Mouse (Mus musculus): ENCODE results near the gene Acap1. TPM values are rescaled to one million over a fixed set of nuclear protein-coding genes. Genes with fewer than 3 reads are reported as not detected.

Gene Acap1
- polyA plus RNA-seq, 1 experiment from 2014 or later, result 5.1 TPM

- no peaks in the 10 kb centered on the region for H3K9me3 ChIP-seq (replicated peaks; ENCODE audit: control insufficient read depth, low read length)
- WGBS, result 17% methylated on average over 30 of the region's 30 CpGs
- ATAC-seq (ENCODE audit: insufficient read depth, low FRiP score), result peak; percentile 88
Observed at GRCm38 (mm10) chr11:69858113-69858998, 37.0 kb downstream of the Acap1 start, which contains the start of gene Tnk1. Tnk1 (minus strand) TSS chr11:69858730.

GRCm38 (mm10) chr11:69855347-69855746, 40.0 kb downstream of the Acap1 start:
- Histone ChIP-seq H3K4me3 (replicated peaks; ENCODE audit: low read length) (no peak overlapping the region), H3K9me3 (replicated peaks; ENCODE audit: control insufficient read depth, low read length) (no peaks in the 10 kb centered on the region), H3K9ac (ENCODE audit: low read length) (peak overlapping the region; percentile 14; the same call in 1 of the 2 replicates), H3K36me3 (ENCODE audit: control insufficient read depth, insufficient read depth, low read length) (0 out of 2 replicates have a peak, but pooled peaks cover 9% of the 10 kb centered on the region), H3K27me3 (ENCODE audit: control insufficient read depth, insufficient read depth, low read length) (no peaks in the 10 kb centered on the region), H3K4me2 (ENCODE audit: low read depth, low read length) (no peak overlapping the region), H3K4me1 (ENCODE audit: control insufficient read depth, insufficient read depth, low read length) (no peaks in the 10 kb centered on the region), H3K27ac (ENCODE audit: low read length) (no peak overlapping the region)
- no peak for ATAC-seq (ENCODE audit: insufficient read depth, low FRiP score)
- 29% methylated on average over 16 of the region's 16 CpGs for WGBS

More at GRCm38 (mm10) chr11:69858113-69858998, 37.0 kb downstream of the Acap1 start, which contains the start of gene Tnk1:
- H3K4me1 ChIP-seq (ENCODE audit: control insufficient read depth, insufficient read depth, low read length), result no peaks in the 10 kb centered on the region
- no peaks in the 10 kb centered on the region for H3K27me3 ChIP-seq (ENCODE audit: control insufficient read depth, insufficient read depth, low read length)
- peak within 1 kb of the TSS; percentile 68 for H3K9ac ChIP-seq (ENCODE audit: low read length)
- peak within 1 kb of the TSS; percentile 36 for H3K4me2 ChIP-seq (ENCODE audit: low read depth, low read length)
- peak within 1 kb of the TSS; percentile 46 for H3K4me3 ChIP-seq (replicated peaks; ENCODE audit: low read length)
- H3K27ac ChIP-seq (ENCODE audit: low read length), result peak within 1 kb of the TSS; percentile 86
- H3K36me3 ChIP-seq (ENCODE audit: control insufficient read depth, insufficient read depth, low read length), result no peaks in the 10 kb centered on the region

- H3K4me2 ChIP-seq (ENCODE audit: low read depth, low read length), result no peak overlapping the region
- no peak overlapping the region for H3K4me3 ChIP-seq (replicated peaks; ENCODE audit: low read length)
- 74% methylated on average over 10 of the region's 10 CpGs for WGBS
- no peak overlapping the region for H3K27ac ChIP-seq (ENCODE audit: low read length)
- H3K9ac ChIP-seq (ENCODE audit: low read length), result no peak overlapping the region
- ATAC-seq (ENCODE audit: insufficient read depth, low FRiP score), result no peak
- H3K27me3 ChIP-seq (ENCODE audit: control insufficient read depth, insufficient read depth, low read length), result no peaks in the 10 kb centered on the region
- H3K4me1 ChIP-seq (ENCODE audit: control insufficient read depth, insufficient read depth, low read length), result no peaks in the 10 kb centered on the region
- H3K36me3 ChIP-seq (ENCODE audit: control insufficient read depth, insufficient read depth, low read length), result 0 out of 2 replicates have a peak, but pooled peaks cover 9% of the 10 kb centered on the region
- no peaks in the 10 kb centered on the region for H3K9me3 ChIP-seq (replicated peaks; ENCODE audit: control insufficient read depth, low read length)
Observed at GRCm38 (mm10) chr11:69854680-69855079, 40.7 kb downstream of the Acap1 start.

- 0 out of 2 replicates have a peak, but pooled peaks have one; percentile 9 for ATAC-seq (ENCODE audit: insufficient read depth, low FRiP score)
- H3K9ac ChIP-seq (ENCODE audit: low read length), result no peak overlapping the region
- no peaks in the 10 kb centered on the region for H3K27me3 ChIP-seq (ENCODE audit: control insufficient read depth, insufficient read depth, low read length)
- H3K4me1 ChIP-seq (ENCODE audit: control insufficient read depth, insufficient read depth, low read length), result no peaks in the 10 kb centered on the region
- no peak overlapping the region for H3K4me2 ChIP-seq (ENCODE audit: low read depth, low read length)
- 55% methylated on average over 7 of the region's 7 CpGs for WGBS
- no peak overlapping the region for H3K27ac ChIP-seq (ENCODE audit: low read length)
- H3K4me3 ChIP-seq (replicated peaks; ENCODE audit: low read length), result no peak overlapping the region
- H3K9me3 ChIP-seq (replicated peaks; ENCODE audit: control insufficient read depth, low read length), result no peaks in the 10 kb centered on the region
- 0 out of 2 replicates have a peak, but pooled peaks cover 9% of the 10 kb centered on the region for H3K36me3 ChIP-seq (ENCODE audit: control insufficient read depth, insufficient read depth, low read length)
Observed at GRCm38 (mm10) chr11:69853994-69854393, 41.3 kb downstream of the Acap1 start.

- H3K9me3 ChIP-seq (replicated peaks; ENCODE audit: control insufficient read depth, low read length), result no peaks in the 10 kb centered on the region
- no peak overlapping the region for H3K4me3 ChIP-seq (replicated peaks; ENCODE audit: low read length)
- H3K27ac ChIP-seq (ENCODE audit: low read length), result no peak overlapping the region
- H3K4me1 ChIP-seq (ENCODE audit: control insufficient read depth, insufficient read depth, low read length), result peaks cover 10% of the 10 kb centered on the region
- no peak overlapping the region for H3K4me2 ChIP-seq (ENCODE audit: low read depth, low read length)
- 69% methylated on average over 8 of the region's 8 CpGs for WGBS
- H3K9ac ChIP-seq (ENCODE audit: low read length), result no peak overlapping the region
- H3K36me3 ChIP-seq (ENCODE audit: control insufficient read depth, insufficient read depth, low read length), result 0 out of 2 replicates have a peak, but pooled peaks cover 9% of the 10 kb centered on the region
- no peak for ATAC-seq (ENCODE audit: insufficient read depth, low FRiP score)
- H3K27me3 ChIP-seq (ENCODE audit: control insufficient read depth, insufficient read depth, low read length), result no peaks in the 10 kb centered on the region
Observed at GRCm38 (mm10) chr11:69850754-69851153, 44.6 kb downstream of the Acap1 start.

- no peak for ATAC-seq (ENCODE audit: insufficient read depth, low FRiP score)
- H3K4me2 ChIP-seq (ENCODE audit: low read depth, low read length), result no peak overlapping the region
- H3K27me3 ChIP-seq (ENCODE audit: control insufficient read depth, insufficient read depth, low read length), result no peaks in the 10 kb centered on the region
- peaks cover 16% of the 10 kb centered on the region for H3K4me1 ChIP-seq (ENCODE audit: control insufficient read depth, insufficient read depth, low read length)
- no peak overlapping the region for H3K4me3 ChIP-seq (replicated peaks; ENCODE audit: low read length)
- 94% methylated on average over 15 of the region's 15 CpGs for WGBS
- 0 out of 2 replicates have a peak, but pooled peaks cover 9% of the 10 kb centered on the region for H3K36me3 ChIP-seq (ENCODE audit: control insufficient read depth, insufficient read depth, low read length)
- H3K9ac ChIP-seq (ENCODE audit: low read length), result no peak overlapping the region
- H3K27ac ChIP-seq (ENCODE audit: low read length), result no peak overlapping the region; the same call in 1 of the 2 replicates
- no peaks in the 10 kb centered on the region for H3K9me3 ChIP-seq (replicated peaks; ENCODE audit: control insufficient read depth, low read length)
Observed at GRCm38 (mm10) chr11:69849884-69850283, 45.5 kb downstream of the Acap1 start.

GRCm38 (mm10) chr11:69849128-69849527, 46.2 kb downstream of the Acap1 start:
- no peak overlapping the region for H3K9ac ChIP-seq (ENCODE audit: low read length)
- WGBS, result 79% methylated on average over 9 of the region's 9 CpGs
- peak overlapping the region; percentile 36; the same call in 1 of the 2 replicates for H3K27ac ChIP-seq (ENCODE audit: low read length)
- H3K27me3 ChIP-seq (ENCODE audit: control insufficient read depth, insufficient read depth, low read length), result no peaks in the 10 kb centered on the region
- H3K4me1 ChIP-seq (ENCODE audit: control insufficient read depth, insufficient read depth, low read length), result peaks cover 16% of the 10 kb centered on the region
- no peak overlapping the region for H3K4me2 ChIP-seq (ENCODE audit: low read depth, low read length)
- H3K4me3 ChIP-seq (replicated peaks; ENCODE audit: low read length), result no peak overlapping the region
- no peak for ATAC-seq (ENCODE audit: insufficient read depth, low FRiP score)
- H3K9me3 ChIP-seq (replicated peaks; ENCODE audit: control insufficient read depth, low read length), result no peaks in the 10 kb centered on the region
- H3K36me3 ChIP-seq (ENCODE audit: control insufficient read depth, insufficient read depth, low read length), result 0 out of 2 replicates have a peak, but pooled peaks cover 9% of the 10 kb centered on the region

- peak overlapping the region; percentile 64; the same call in 1 of the 2 replicates for H3K4me3 ChIP-seq (replicated peaks; ENCODE audit: low read length)
- H3K27me3 ChIP-seq (ENCODE audit: control insufficient read depth, insufficient read depth, low read length), result no peaks in the 10 kb centered on the region
- WGBS, result 90% methylated on average over 6 of the region's 6 CpGs
- 0 out of 2 replicates have a peak, but pooled peaks cover 9% of the 10 kb centered on the region for H3K36me3 ChIP-seq (ENCODE audit: control insufficient read depth, insufficient read depth, low read length)
- H3K4me2 ChIP-seq (ENCODE audit: low read depth, low read length), result peak overlapping the region; percentile 84
- peaks cover 16% of the 10 kb centered on the region for H3K4me1 ChIP-seq (ENCODE audit: control insufficient read depth, insufficient read depth, low read length)
- H3K9me3 ChIP-seq (replicated peaks; ENCODE audit: control insufficient read depth, low read length), result no peaks in the 10 kb centered on the region
- no peak overlapping the region; the same call in 1 of the 2 replicates for H3K9ac ChIP-seq (ENCODE audit: low read length)
- ATAC-seq (ENCODE audit: insufficient read depth, low FRiP score), result no peak
- no peak overlapping the region for H3K27ac ChIP-seq (ENCODE audit: low read length)
Observed at GRCm38 (mm10) chr11:69848021-69848420, 47.3 kb downstream of the Acap1 start.
